Mouse (Mus musculus) G1E (cell line): ENCODE measurements around the gene Fhl5.

Source experiments
- CTCF ChIP-seq: IDR thresholded peaks from 2 replicates; pipeline ENCODE4 v1.5.1; 2012; ENCODE audit warnings: low read depth, low read length, inconsistent platforms, mixed read lengths
- GATA1 ChIP-seq: IDR thresholded peaks from 2 replicates; pipeline ENCODE4 v1.6.1; 2012; ENCODE audit warnings: borderline replicate concordance, low read length, inconsistent platforms, mixed read lengths
- GATA2 ChIP-seq: IDR thresholded peaks from 2 replicates; pipeline ENCODE4 v1.6.1; 2012; ENCODE audit warnings: low read depth, low read length, inconsistent platforms, borderline replicate concordance
- POLR2AphosphoS5 ChIP-seq: IDR thresholded peaks from 2 replicates; pipeline ENCODE4 v1.6.1; 2012; ENCODE audit warnings: low read depth, low read length, inconsistent platforms; ENCODE audit not compliant: insufficient replicate concordance
- TAL1 ChIP-seq: conservative IDR thresholded peaks from 2 replicates; pipeline ENCODE4 v1.6.1; 2012; ENCODE audit warnings: low read depth, low read length, inconsistent platforms, mixed read lengths

DNA sequence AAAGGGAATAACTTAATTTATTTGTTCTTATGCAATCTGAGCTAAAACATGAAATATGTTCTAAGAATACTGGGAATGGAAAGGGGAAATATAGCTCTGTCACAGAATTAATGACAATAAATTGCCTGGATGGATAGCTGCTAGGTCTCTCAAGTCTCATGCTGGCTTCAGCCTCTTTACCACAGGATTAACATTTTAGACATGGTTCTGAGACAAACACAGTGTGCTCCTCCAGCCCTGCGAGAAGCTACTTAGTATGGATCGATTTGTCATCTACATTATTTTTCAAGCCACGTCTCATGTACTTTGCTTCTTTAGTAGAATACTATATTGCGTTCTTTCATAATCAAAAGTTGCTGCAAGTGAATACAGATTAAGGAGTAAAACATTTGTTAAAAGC, 36.5 kb downstream of the Fhl5 start:
- no peak for TF ChIP-seq CTCF
- TF ChIP-seq TAL1, result no peak
- no peak for TF ChIP-seq GATA2
- TF ChIP-seq GATA1, result no peak
- no peak for TF ChIP-seq POLR2AphosphoS5
